36 mouse cellular contexts compared by ENCODE assay signal in the genomic region with DNA sequence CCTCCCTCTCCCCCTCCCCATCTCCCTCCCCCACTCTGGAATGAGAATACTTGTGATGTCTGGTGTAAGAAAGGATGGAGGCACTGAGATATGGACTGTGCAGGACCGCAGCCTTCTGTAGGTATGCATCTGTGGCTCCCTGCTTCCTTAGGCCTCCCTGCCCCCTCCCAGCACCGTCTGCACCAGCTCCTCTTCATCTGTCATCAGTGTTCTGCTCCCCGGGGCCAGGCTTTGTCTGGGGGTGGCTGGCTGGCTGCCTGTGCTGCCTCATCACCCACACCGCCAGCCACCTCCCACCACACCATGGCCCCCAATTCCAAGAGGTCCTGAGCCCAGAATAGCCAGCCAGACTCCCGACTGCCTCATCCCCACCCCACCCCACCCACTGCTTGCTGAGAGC. TPM values are rescaled to one million over a fixed set of nuclear protein-coding genes. Genes with fewer than 3 reads are reported as not detected.
DNase-seq lines count a peak whose midpoint lies in the region; TF ChIP-seq lines count a peak whose summit lies in the region.
"Had no signal": no experiment of that assay in that cellular context is flagged by ENCODE, and none has a peak within 500 bp of the region (broad histone marks: within the 10 kb centered on the region; RNA-seq: fewer than 3 reads in every experiment).

No protein-coding gene starts in this region.

- H3K27ac ChIP-seq in layer of hippocampus, adult 2 months = no peak overlapping the region
- H3K27ac ChIP-seq: embryonic facial prominence, embryonic 15.5 days; forebrain, embryonic 12.5 days; gastrocnemius, adult 2 months; hindbrain, embryonic 10.5 days; hindbrain, embryonic 15.5 days; liver, embryonic 15.5 days; lung, embryonic 15.5 days; neural tube, embryonic 13.5 days had no signal

- TF ChIP-seq CTCF in layer of hippocampus, adult 2 months (conservative IDR thresholded peaks at IDR 0.05) = no peak

- no peak overlapping the region for H3K4me3 ChIP-seq in layer of hippocampus, adult 2 months
- H3K4me3 ChIP-seq: embryonic facial prominence, embryonic 15.5 days; forebrain, embryonic 12.5 days; gastrocnemius, adult 2 months; hindbrain, embryonic 10.5 days; hindbrain, embryonic 15.5 days; liver, embryonic 15.5 days; lung, embryonic 15.5 days; neural tube, embryonic 13.5 days had no signal

- intact Hi-C loops in gastrocnemius, postnatal 36 days (cut with DNase I) = no loop called here

- peak; percentile 17 to 37 for DNase-seq in frontal cortex, adult 2 months (ENCODE audit: extremely low spot score in 1 of 2, low spot score in 1 of 2)
- DNase-seq in frontal cortex, postnatal 14 days (ENCODE audit: low spot score in 2 of 2) = no peak
- DNase-seq in brain, adult 2 months (ENCODE audit: low read depth, low spot score) = peak; percentile 51
- peak; percentile 34 to 61 for DNase-seq in layer of hippocampus, adult 2 months (ENCODE audit: low spot score in 2 of 2)
- peak; percentile 50 to 61 for DNase-seq in layer of hippocampus, postnatal 36 days
- DNase-seq in gastrocnemius, postnatal 36 days = no peak
- DNase-seq in urinary bladder, postnatal 25 days (ENCODE audit: low spot score) = no peak
- DNase-seq: adrenal gland, postnatal 10 days; cerebellum, adult 11 months; cerebellum, adult 9-11 months; forebrain, postnatal 0 days; gastrocnemius, adult 2 months; heart, postnatal 14 days; kidney, adult 11 months; kidney, postnatal 25 days; lung, postnatal 36 days; right cerebral cortex, postnatal 25 days; spleen, adult 18-20 months; thymus, postnatal 25 days had no signal

RNA-seq across cellular contexts. Expression of gene Myod1, which starts 12.1 kb away (rescaled TPM):
- 0.06 and 0.36 TPM in 2 replicates for polyA plus RNA-seq in frontal cortex, adult 2 months (2012; rRNA removed)
- under 1 TPM in 1 of 2 experiments, not detected in 1; 0.20 TPM for total RNA-seq in layer of hippocampus, adult 2 months (2021)
- total RNA-seq in layer of hippocampus, postnatal 36 days (2021) = not detected
- 10 to 100 TPM; 12.6 to 19.8 TPM for total RNA-seq in gastrocnemius, postnatal 36 days (2021)
- total RNA-seq: common myeloid progenitor, adult 5-6 weeks; forebrain, postnatal 0 days; heart, postnatal 14 days; layer of hippocampus, postnatal 25 days; liver, adult 2 months; megakaryocyte, adult 5-6 weeks; MEL had no signal
- polyA plus RNA-seq: forebrain, postnatal 0 days; heart, embryonic 14.5 days; inflammation-experienced regulatory T-cells, adult 6 months; liver, adult 2 months; midbrain, embryonic 11.5 days; Patski had no signal

RNA-seq across cellular contexts. Expression of gene Kcnc1, which starts 32.1 kb away (rescaled TPM):
- 68.6 and 83.9 TPM in 2 replicates for polyA plus RNA-seq in frontal cortex, adult 2 months (2012; rRNA removed)
- total RNA-seq in layer of hippocampus, adult 2 months (2021) = 100 to 1,000 TPM; 120 TPM
- 100 to 1,000 TPM; 114 to 119 TPM for total RNA-seq in layer of hippocampus, postnatal 36 days (2021)
- 10 to 100 TPM; 51.6 to 54.2 TPM for total RNA-seq in gastrocnemius, postnatal 36 days (2021)
- total RNA-seq: MEL had no signal
- polyA plus RNA-seq: heart, embryonic 14.5 days; kidney, embryonic 14.5 days; liver, adult 2 months; liver, embryonic 15.5 days had no signal

Comparison
In these comparisons a context has a peak if more than half of its experiments do, and no peak if none do; other contexts are left out.
1. DNase-seq: peak in frontal cortex, adult 2 months (2 of 2), brain, adult 2 months (single experiment), layer of hippocampus, adult 2 months (2 of 2) and layer of hippocampus, postnatal 36 days (2 of 2); none in frontal cortex, postnatal 14 days (0 of 2), gastrocnemius, postnatal 36 days (0 of 2) and urinary bladder, postnatal 25 days (single experiment).
2. RNA of gene Myod1, which starts 12.1 kb away (total RNA-seq): 12.6 to 19.8 TPM in gastrocnemius, postnatal 36 days; 0.20 TPM in layer of hippocampus, adult 2 months and not detected in layer of hippocampus, postnatal 36 days; every median in the first group is over 10 times any median in the second.